Mouse (Mus musculus) embryonic fibroblast, embryonic 13.5 days (primary cell): Measurements from ENCODE around the gene Ccr4. TPM values are rescaled to one million over a fixed set of nuclear protein-coding genes. Genes with fewer than 3 reads are reported as not detected.
"Not testable (repeated sequence)": the region's sequence is repeated elsewhere in the genome, so short reads cannot be mapped to it uniquely, and the experiment has no call there.

Source experiments
- H3K27ac ChIP-seq: 2 replicates; pipeline ENCODE4 v1.5.1; 2012; ENCODE audit warnings: low read length, control low read depth, inconsistent platforms; ENCODE audit not compliant: insufficient read depth
- H3K4me1 ChIP-seq: 2 replicates; pipeline ENCODE4 v1.6.1; 2011; ENCODE audit warnings: low read length; ENCODE audit not compliant: control insufficient read depth, insufficient read depth
- H3K4me3 ChIP-seq: 2 replicates; pipeline ENCODE4 v1.5.1; 2011; ENCODE audit warnings: mild to moderate bottlenecking, control low read depth, low read length; ENCODE audit not compliant: insufficient read depth
- CTCF ChIP-seq: IDR thresholded peaks from 2 replicates; pipeline ENCODE4 v1.5.1; 2011; ENCODE audit warnings: mild to moderate bottlenecking, control low read depth, low read length, moderate library complexity, borderline replicate concordance; ENCODE audit not compliant: insufficient read depth
- POLR2A ChIP-seq: IDR thresholded peaks from 2 replicates; pipeline ENCODE4 v1.6.1; 2011; ENCODE audit warnings: low read depth, mild to moderate bottlenecking, control low read depth, low read length, moderate library complexity
- polyA plus RNA-seq: library from polyadenylated mRNA; stranded (reverse); fragments of >200 nt; gene quantifications from 2 replicates; pipeline ENCODE4 v1.2.4, GENCODE M21; 2011; ENCODE audit warnings: low read depth; ENCODE audit not compliant: missing spikeins, insufficient read length

Gene Ccr4
- polyA plus RNA-seq, 1 experiment = not detected

DNA sequence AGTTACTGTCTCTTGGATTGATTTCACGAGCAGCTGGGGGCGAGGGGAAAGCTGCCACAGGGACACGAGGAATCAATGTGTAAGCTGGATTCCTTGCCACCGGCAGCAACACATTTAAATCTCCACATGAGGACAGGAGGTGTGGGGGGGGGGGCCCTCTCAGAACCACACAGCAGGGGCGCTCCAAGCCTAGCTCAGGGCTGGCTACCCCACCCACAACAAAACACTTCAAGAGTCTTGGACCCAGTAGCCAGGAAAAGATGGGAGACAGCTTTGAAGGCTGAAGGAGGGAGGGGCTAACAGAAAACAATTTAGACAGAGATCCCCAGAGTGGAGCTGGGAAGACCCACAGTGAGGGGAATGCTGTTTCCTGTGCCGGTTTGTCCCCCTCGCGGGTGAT is 21.2 kb upstream of the Ccr4 start:
- peaks cover 3% of the 10 kb centered on the region for H3K4me1 ChIP-seq
- TF ChIP-seq POLR2A (no peak), CTCF (no peak)
- peak overlapping the region; percentile 93 for H3K27ac ChIP-seq
- H3K4me3 ChIP-seq = no peak overlapping the region

DNA sequence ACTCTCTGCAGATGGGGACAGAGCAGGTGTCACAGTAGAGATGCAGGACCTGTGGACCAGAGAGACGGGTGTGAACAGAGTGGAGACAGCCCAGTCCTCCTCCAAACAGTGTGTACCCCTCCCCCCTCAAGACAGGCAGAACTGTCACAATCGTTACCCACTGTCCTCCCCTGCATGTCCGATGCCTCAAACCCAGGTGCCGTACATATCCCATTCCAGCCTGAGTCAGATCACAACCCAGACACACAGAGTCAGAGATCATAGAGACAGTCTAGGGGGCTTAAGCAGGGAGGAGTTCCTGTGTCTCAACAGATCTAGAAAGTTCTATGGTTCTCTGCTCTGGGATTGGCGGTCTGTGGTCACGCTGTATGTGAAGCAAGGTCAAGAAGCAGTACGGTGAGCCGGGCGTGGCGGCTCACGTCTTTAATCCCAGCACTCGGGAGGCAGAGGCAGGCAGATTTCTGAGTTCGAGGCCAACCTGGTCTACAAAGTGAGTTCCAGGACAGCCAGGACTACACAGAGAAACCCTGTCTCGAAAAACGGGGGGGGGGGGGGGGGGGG is 20.4 kb upstream of the Ccr4 start:
- TF ChIP-seq POLR2A (no peak), CTCF (no peak)
- Histone ChIP-seq H3K27ac (no peak overlapping the region), H3K4me1 (peaks cover 3% of the 10 kb centered on the region), H3K4me3 (no peak overlapping the region)

DNA sequence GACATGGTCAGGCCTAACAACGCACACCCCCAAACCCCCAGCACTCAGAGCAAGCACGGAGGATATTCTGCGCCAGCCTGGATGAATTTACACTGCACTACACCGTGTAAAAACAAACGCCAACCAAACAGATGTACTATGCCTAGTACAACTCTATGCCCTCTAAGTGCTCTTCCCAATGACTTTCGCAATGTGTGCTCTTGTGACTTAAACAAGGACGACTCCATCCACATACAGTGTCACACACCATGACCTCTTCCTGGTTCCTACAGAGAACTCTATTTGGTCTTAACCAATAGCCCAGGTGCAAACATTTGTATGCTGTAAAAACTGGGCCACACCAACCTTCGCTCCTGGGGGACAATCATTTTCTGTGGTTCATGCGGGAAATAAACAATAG is 17.8 kb upstream of the Ccr4 start:
- no peak for TF ChIP-seq CTCF
- TF ChIP-seq POLR2A = no peak
- Histone ChIP-seq H3K27ac (no peak overlapping the region), H3K4me3 (no peak overlapping the region), H3K4me1 (peaks cover 3% of the 10 kb centered on the region)

DNA sequence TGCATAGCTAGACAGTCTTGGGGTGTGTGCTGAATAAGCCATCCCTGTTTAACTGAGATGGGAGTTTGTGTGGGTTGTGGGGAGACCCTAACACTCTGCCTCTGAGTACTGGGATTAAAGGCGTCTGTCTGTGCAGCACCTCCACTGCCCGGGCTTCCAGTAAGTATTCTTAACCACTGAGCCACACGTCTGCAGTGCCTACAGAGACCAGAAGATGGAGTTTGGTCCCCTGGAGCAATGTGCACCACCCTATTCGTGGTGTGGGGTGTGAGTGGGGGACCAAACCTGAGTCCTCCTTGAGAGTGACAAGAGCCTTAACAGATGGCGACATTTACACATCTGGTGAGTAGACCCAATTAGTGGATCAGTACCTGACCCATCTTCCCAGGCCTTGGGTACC is 17.3 kb upstream of the Ccr4 start:
- Histone ChIP-seq H3K27ac (no peak overlapping the region), H3K4me3 (no peak overlapping the region), H3K4me1 (peaks cover 3% of the 10 kb centered on the region)
- TF ChIP-seq POLR2A (no peak), CTCF (no peak)

DNA sequence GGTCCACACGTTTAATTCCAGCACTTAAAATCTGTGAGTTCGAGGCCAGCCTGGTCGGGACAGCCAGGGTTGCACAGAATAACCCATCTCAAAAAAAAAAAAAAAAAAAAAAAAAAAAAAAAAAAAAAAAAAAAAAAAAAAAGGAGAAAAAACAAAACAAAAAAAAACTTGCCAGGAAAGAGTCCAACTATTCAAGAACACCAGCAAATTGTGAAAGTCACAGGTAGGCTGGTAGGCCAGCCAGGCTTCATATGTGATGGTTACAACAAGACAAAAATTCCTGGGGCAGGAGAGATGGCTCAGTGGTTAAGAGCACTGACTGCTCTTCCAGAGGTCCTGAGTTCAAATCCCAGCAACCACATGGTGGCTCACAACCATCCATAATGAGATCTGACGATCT is 15.8 kb upstream of the Ccr4 start:
- H3K4me3 ChIP-seq, H3K27ac ChIP-seq, H3K4me1 ChIP-seq: not testable (repeated sequence)

DNA sequence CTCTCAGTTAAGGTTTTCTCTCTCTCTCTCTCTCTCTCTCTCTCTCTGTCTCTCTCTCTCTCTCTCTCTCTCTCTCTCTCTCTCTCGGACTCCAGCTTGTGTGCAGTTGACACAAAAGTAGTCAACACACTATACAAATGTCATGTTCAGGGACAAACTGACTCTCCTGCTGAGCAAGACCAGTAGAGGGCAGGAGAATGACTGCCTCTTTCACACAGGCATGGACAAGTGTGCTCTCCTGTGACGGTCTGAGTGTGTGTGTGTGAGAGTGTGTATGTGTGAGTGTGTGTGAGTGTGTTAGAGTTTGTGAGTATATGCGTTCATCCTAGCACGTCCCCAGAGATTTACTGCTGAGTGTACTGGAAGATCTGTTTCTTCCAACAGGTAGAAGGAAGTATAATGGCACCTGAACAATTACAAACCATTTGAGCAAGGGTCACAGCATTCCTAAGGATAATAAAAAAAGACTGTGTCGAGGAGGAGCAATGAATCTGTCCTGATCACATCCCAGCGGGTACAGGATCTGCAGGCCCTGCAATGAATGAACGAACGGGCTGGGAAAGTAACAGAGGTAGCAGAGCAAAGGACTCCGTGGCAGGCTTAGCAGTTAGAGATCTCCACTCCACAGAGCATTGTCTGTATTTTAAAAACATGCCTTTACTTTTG is 14.2 kb upstream of the Ccr4 start:
- Histone ChIP-seq H3K4me3 (no peak overlapping the region), H3K27ac (no peak overlapping the region), H3K4me1 (0 out of 2 replicates have a peak, but pooled peaks cover 2% of the 10 kb centered on the region)
- TF ChIP-seq POLR2A (no peak), CTCF (peak; percentile 57; the same call in 1 of the 2 replicates)

DNA sequence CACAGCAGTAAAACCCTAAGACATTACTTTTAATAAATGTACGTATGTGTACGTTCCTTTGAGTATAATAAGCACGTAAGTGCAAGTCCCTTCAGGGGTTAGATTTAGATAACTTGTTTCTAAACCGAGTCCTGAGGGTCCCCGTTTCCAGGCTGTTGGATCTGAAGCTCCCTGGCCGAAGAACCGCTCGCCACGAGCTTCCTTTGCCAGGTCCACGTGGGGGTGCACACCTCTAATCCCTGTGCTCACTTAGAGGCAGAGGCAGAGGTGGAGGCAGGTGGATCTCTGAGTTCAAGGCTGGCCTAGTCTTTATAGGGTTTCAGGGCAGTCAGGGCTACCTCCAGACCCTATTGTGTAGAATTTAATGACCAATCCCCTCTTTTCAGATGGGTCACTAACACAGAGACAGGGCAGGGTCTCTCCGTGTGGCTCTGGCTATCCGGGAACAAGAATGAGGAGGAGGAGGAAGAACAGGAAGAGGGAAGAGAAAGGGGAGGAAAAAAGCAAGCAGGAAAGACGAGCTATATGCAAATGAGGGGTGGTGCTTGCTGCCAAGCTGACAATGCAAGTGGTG is 13.3 kb upstream of the Ccr4 start:
- TF ChIP-seq CTCF (no peak), POLR2A (no peak)
- H3K27ac ChIP-seq = no peak overlapping the region

DNA sequence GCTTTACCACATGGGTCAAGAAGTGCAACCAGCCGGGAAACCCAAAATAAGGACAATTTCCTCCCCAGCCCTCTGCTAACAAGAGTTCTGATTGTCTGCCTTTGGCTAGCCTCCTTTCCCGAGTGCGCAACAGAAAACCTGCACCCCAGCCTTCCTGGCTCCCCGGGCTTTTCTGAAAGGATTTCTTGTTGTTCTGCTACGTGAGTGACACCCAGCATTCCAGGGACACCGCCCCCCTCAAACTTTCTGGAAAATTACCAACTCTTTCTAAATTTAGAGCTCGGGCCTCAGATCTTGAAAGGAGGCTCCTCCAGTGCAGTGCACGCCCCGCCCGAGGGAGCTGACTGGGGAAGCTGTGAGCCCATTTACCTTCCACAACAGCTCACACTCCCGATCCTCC is 10.6 kb upstream of the Ccr4 start, which contains the start of gene C130032M10Rik:
Gene C130032M10Rik (plus strand): TSS at position 334 of the 400 bp plus-strand sequence.
- no peak within 1 kb of the TSS for H3K4me3 ChIP-seq
- no peak within 1 kb of the TSS for H3K27ac ChIP-seq
- TF ChIP-seq POLR2A = no peak
- no peak for TF ChIP-seq CTCF
- 0 out of 2 replicates have a peak, but pooled peaks cover 2% of the 10 kb centered on the region for H3K4me1 ChIP-seq

More for the DNA sequence above, 13.3 kb upstream of the Ccr4 start:
- 0 out of 2 replicates have a peak, but pooled peaks cover 2% of the 10 kb centered on the region for H3K4me1 ChIP-seq
- no peak overlapping the region for H3K4me3 ChIP-seq

DNA sequence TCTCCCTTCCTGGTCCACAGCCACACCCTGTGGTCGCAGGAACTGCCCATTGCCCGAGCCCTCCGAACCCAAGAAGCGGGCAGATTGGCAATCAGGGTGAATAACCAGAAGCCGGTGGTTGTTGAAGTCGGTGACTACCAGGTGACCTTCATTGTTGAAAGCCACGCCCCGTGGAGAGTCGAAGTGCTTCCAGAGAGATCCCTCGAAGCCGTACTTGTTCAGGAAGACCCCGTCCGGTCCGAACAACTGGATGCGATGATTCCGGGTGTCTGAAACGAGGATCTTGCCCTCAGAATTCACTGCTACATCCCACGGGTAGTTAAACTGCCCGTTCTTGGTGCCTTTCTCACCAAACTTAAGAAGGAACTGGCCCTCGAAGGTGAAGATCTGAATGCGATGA is 8.1 kb upstream of the Ccr4 start:
- no peak overlapping the region for H3K27ac ChIP-seq
- no peak overlapping the region for H3K4me3 ChIP-seq
- TF ChIP-seq CTCF (no peak), POLR2A (no peak)
- 0 out of 2 replicates have a peak, but pooled peaks cover 2% of the 10 kb centered on the region for H3K4me1 ChIP-seq

DNA sequence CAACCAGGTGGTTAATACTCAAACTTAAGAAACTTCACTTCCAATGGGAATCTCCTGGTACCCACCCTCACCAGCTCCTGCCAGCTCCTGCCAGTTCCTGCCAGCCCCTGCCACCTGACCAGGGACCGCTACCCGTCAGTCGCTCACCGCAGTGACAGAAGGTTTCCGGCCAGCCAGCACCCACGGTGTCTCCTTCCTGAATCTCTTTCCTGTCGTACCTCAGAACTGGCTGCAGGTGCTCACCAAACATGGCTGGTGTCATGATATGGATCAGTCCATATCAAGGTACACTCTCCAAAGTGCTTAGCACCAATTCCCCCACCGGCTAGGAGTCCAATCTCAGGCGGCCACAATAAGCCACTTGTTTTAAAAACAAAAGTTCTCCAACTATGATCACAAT is 5.1 kb upstream of the Ccr4 start:
- H3K27ac ChIP-seq = no peak overlapping the region
- no peak overlapping the region for H3K4me3 ChIP-seq
- TF ChIP-seq POLR2A (no peak), CTCF (no peak)
- H3K4me1 ChIP-seq = no peaks in the 10 kb centered on the region
